Mouse (Mus musculus): ENCODE results near the gene Dctd.

- TF ChIP-seq EP300 (IDR thresholded peaks at IDR 0.05; ENCODE audit: insufficient read depth, low read depth, low read length) (no peak), POLR2A (IDR thresholded peaks at IDR 0.05; ENCODE audit: insufficient read depth, low read length) (no peak), CTCF (IDR thresholded peaks at IDR 0.05; ENCODE audit: low read depth, low read length) (no peak)
Observed at GRCm38 (mm10) chr8:48146449-48146848, 47.6 kb downstream of the Dctd start.

Measured in ES-Bruce4 (cell line).